Mouse (Mus musculus) kidney, embryonic 14.5 days (tissue): ENCODE results near the gene Csf1. TPM values are rescaled to one million over a fixed set of nuclear protein-coding genes. Genes with fewer than 3 reads are reported as not detected.

Source experiments
- ATAC-seq: fragments of 200-750 bp; cut with Nextera tagmentation; 2 replicates; pipeline ENCODE4 v1.8.0; 2017; ENCODE audit warnings: moderate number of reproducible peaks, mild to moderate bottlenecking, moderate TSS enrichment, moderate library complexity; ENCODE audit not compliant: low FRiP score, low TSS enrichment
- H3K27ac ChIP-seq: fragments of 300-500 bp; sonication (generic); 2 replicates; pipeline ENCODE4 v1.5.1; 2014; ENCODE audit warnings: low read depth, mild to moderate bottlenecking, low read length, moderate library complexity, mixed read lengths
- H3K27me3 ChIP-seq: fragments of 300-500 bp; sonication (generic); 2 replicates; pipeline ENCODE4 v1.6.1; 2014; ENCODE audit warnings: mild to moderate bottlenecking, low read length; ENCODE audit not compliant: control insufficient read depth, insufficient read depth
- H3K36me3 ChIP-seq: fragments of 300-500 bp; sonication (generic); 2 replicates; pipeline ENCODE4 v1.6.1; 2014; ENCODE audit warnings: low read length, mixed read lengths; ENCODE audit not compliant: control insufficient read depth, insufficient read depth
- H3K4me1 ChIP-seq: fragments of 300-500 bp; sonication (generic); 2 replicates; pipeline ENCODE4 v1.6.1; 2014; ENCODE audit warnings: low read length, mixed read lengths; ENCODE audit not compliant: control insufficient read depth, insufficient read depth
- H3K4me2 ChIP-seq: fragments of 300-500 bp; sonication (generic); replicated peaks from 2 replicates; pipeline ENCODE4 v1.6.1; 2014; ENCODE audit warnings: low read depth, mild to moderate bottlenecking, low read length
- H3K4me3 ChIP-seq: fragments of 300-500 bp; sonication (generic); 2 replicates; pipeline ENCODE4 v1.5.1; 2014; ENCODE audit warnings: mild to moderate bottlenecking, low read length
- H3K9ac ChIP-seq: fragments of 300-500 bp; sonication (generic); 2 replicates; pipeline ENCODE4 v1.6.1; 2014; ENCODE audit warnings: low read depth, mild to moderate bottlenecking, low read length, moderate library complexity
- H3K9me3 ChIP-seq: fragments of 300-500 bp; sonication (generic); 2 replicates; pipeline ENCODE4 v1.6.1; 2016; ENCODE audit warnings: low read length; ENCODE audit not compliant: control insufficient read depth
- WGBS: fragments of 180-500 bp; shearing (Covaris S2); extraction: QIAGEN DNeasy Blood & Tissue Kit; methylation state at CpG from one replicate; pipeline ENCODE4 v1.1.7; 2014; 5-methylcytosine and 5-hydroxymethylcytosine counted together
- polyA plus RNA-seq: library from polyadenylated mRNA; unstranded; fragments of >200 nt; fragmentation: Nextera tagmentation; extraction: Ambion mirVana; gene quantifications from 2 replicates; pipeline ENCODE4 v1.2.1, GENCODE M21; 2014

The Csf1 gene
- polyA plus RNA-seq, 1 experiment from 2014 or later: 8.5 TPM

GRCm38 (mm10) chr3:107746026-107746425 is 14.2 kb downstream of the Csf1 start:
- H3K4me1 ChIP-seq: peaks cover 17% of the 10 kb centered on the region
- no peak overlapping the region for H3K4me2 ChIP-seq
- no peak overlapping the region for H3K4me3 ChIP-seq
- H3K9me3 ChIP-seq: no peaks in the 10 kb centered on the region
- peaks cover 18% of the 10 kb centered on the region; the same call in 1 of the 2 replicates for H3K36me3 ChIP-seq
- no peak overlapping the region for H3K27ac ChIP-seq
- no peaks in the 10 kb centered on the region for H3K27me3 ChIP-seq
- 61% methylated on average over 3 of the region's 3 CpGs for WGBS
- H3K9ac ChIP-seq: no peak overlapping the region
- no peak for ATAC-seq

- no peak overlapping the region for H3K9ac ChIP-seq
- peaks cover 31% of the 10 kb centered on the region for H3K4me1 ChIP-seq
- ATAC-seq: no peak
- H3K27ac ChIP-seq: no peak overlapping the region
- no peak overlapping the region for H3K4me2 ChIP-seq
- H3K4me3 ChIP-seq: no peak overlapping the region
- H3K36me3 ChIP-seq: peaks cover 4% of the 10 kb centered on the region; the same call in 1 of the 2 replicates
- no peaks in the 10 kb centered on the region for H3K27me3 ChIP-seq
- WGBS: 87% methylated on average over 1 of the region's 1 CpGs
- H3K9me3 ChIP-seq: no peaks in the 10 kb centered on the region
Observed at GRCm38 (mm10) chr3:107743650-107744049, 16.6 kb downstream of the Csf1 start.

GRCm38 (mm10) chr3:107743107-107743506 is 17.2 kb downstream of the Csf1 start:
- Histone ChIP-seq H3K27me3 (no peaks in the 10 kb centered on the region), H3K4me1 (peaks cover 31% of the 10 kb centered on the region), H3K4me2 (no peak overlapping the region), H3K36me3 (peaks cover 4% of the 10 kb centered on the region; the same call in 1 of the 2 replicates), H3K27ac (no peak overlapping the region; the same call in 1 of the 2 replicates), H3K4me3 (no peak overlapping the region), H3K9me3 (no peaks in the 10 kb centered on the region), H3K9ac (no peak overlapping the region)
- ATAC-seq: no peak
- 17% methylated on average over 3 of the region's 3 CpGs for WGBS

- Histone ChIP-seq H3K4me3 (no peak overlapping the region), H3K4me2 (no peak overlapping the region), H3K27me3 (no peaks in the 10 kb centered on the region), H3K36me3 (peaks cover 4% of the 10 kb centered on the region; the same call in 1 of the 2 replicates), H3K27ac (peak overlapping the region; percentile 85; the same call in 1 of the 2 replicates), H3K9ac (no peak overlapping the region), H3K4me1 (peaks cover 31% of the 10 kb centered on the region), H3K9me3 (no peaks in the 10 kb centered on the region)
- ATAC-seq: no peak
- WGBS: 85% methylated on average over 10 of the region's 10 CpGs
Observed at GRCm38 (mm10) chr3:107742071-107742710, 18.1 kb downstream of the Csf1 start.

- Histone ChIP-seq H3K27ac (peak overlapping the region; percentile 85), H3K4me2 (no peak overlapping the region), H3K27me3 (no peaks in the 10 kb centered on the region), H3K9ac (no peak overlapping the region), H3K4me1 (peaks cover 31% of the 10 kb centered on the region), H3K36me3 (peaks cover 4% of the 10 kb centered on the region; the same call in 1 of the 2 replicates), H3K4me3 (no peak overlapping the region), H3K9me3 (no peaks in the 10 kb centered on the region)
- no peak for ATAC-seq
Observed at GRCm38 (mm10) chr3:107741387-107741786, 18.9 kb downstream of the Csf1 start.

GRCm38 (mm10) chr3:107740578-107741207 is 19.6 kb downstream of the Csf1 start:
- Histone ChIP-seq H3K9ac (no peak overlapping the region; the same call in 1 of the 2 replicates), H3K4me2 (no peak overlapping the region), H3K9me3 (no peaks in the 10 kb centered on the region), H3K4me1 (peaks cover 31% of the 10 kb centered on the region), H3K27me3 (no peaks in the 10 kb centered on the region), H3K4me3 (no peak overlapping the region), H3K27ac (peak overlapping the region; percentile 85), H3K36me3 (0 out of 2 replicates have a peak, but pooled peaks cover 4% of the 10 kb centered on the region)
- peak; percentile 93 for ATAC-seq
- 6% methylated on average over 6 of the region's 6 CpGs for WGBS

GRCm38 (mm10) chr3:107739966-107740365 is 20.3 kb downstream of the Csf1 start:
- no peak for ATAC-seq
- Histone ChIP-seq H3K36me3 (0 out of 2 replicates have a peak, but pooled peaks cover 4% of the 10 kb centered on the region), H3K27me3 (no peaks in the 10 kb centered on the region), H3K4me3 (no peak overlapping the region), H3K9me3 (no peaks in the 10 kb centered on the region), H3K4me1 (peaks cover 31% of the 10 kb centered on the region), H3K4me2 (no peak overlapping the region), H3K9ac (no peak overlapping the region; the same call in 1 of the 2 replicates), H3K27ac (peak overlapping the region; percentile 85; the same call in 1 of the 2 replicates)
- WGBS: 72% methylated on average over 2 of the region's 2 CpGs

GRCm38 (mm10) chr3:107739456-107739855 is 20.8 kb downstream of the Csf1 start:
- ATAC-seq: no peak
- H3K4me1 ChIP-seq: peaks cover 31% of the 10 kb centered on the region
- no peaks in the 10 kb centered on the region for H3K27me3 ChIP-seq
- no peak overlapping the region for H3K27ac ChIP-seq
- no peak overlapping the region for H3K4me2 ChIP-seq
- no peak overlapping the region for H3K9ac ChIP-seq
- H3K9me3 ChIP-seq: no peaks in the 10 kb centered on the region
- 0 out of 2 replicates have a peak, but pooled peaks cover 4% of the 10 kb centered on the region for H3K36me3 ChIP-seq
- no peak overlapping the region for H3K4me3 ChIP-seq
- WGBS: 62% methylated on average over 3 of the region's 3 CpGs

GRCm38 (mm10) chr3:107738620-107739019 is 21.6 kb downstream of the Csf1 start:
- Histone ChIP-seq H3K4me2 (no peak overlapping the region), H3K27ac (no peak overlapping the region), H3K9ac (no peak overlapping the region), H3K4me1 (peaks cover 31% of the 10 kb centered on the region), H3K4me3 (no peak overlapping the region), H3K27me3 (no peaks in the 10 kb centered on the region), H3K9me3 (no peaks in the 10 kb centered on the region), H3K36me3 (0 out of 2 replicates have a peak, but pooled peaks cover 4% of the 10 kb centered on the region)
- 89% methylated on average over 1 of the region's 1 CpGs for WGBS
- no peak for ATAC-seq
